Mouse (Mus musculus): ENCODE results near the gene 3110040M04Rik. TPM values are rescaled to one million over a fixed set of nuclear protein-coding genes. Genes with fewer than 3 reads are reported as not detected.

The 3110040M04Rik gene
- polyA plus RNA-seq (2012; rRNA removed; ENCODE audit: low replicate concordance): not detected in 2 replicates

GRCm38 (mm10) chr1:151203818-151204217, at the start of gene 3110040M04Rik:
TSS of gene 3110040M04Rik (plus strand) at chr1:151204121.

GRCm38 (mm10) chr1:151182266-151182665, 21.7 kb upstream of the 3110040M04Rik start, which contains the start of gene Gm47985:
TSS of gene Gm47985 (plus strand) at chr1:151182537.

GRCm38 (mm10) chr1:151192075-151192474, 11.8 kb upstream of the 3110040M04Rik start, which contains the start of gene Gm8947:
TSS of gene Gm8947 (plus strand) at chr1:151192376.

GRCm38 (mm10) chr1:151198120-151198519, 5.8 kb upstream of the 3110040M04Rik start, which contains the start of gene Gm47995:
TSS of gene Gm47995 (plus strand) at chr1:151198448.

GRCm38 (mm10) chr1:151209824-151210355, 6.0 kb downstream of the 3110040M04Rik start, which contains the start of gene Gm47996:
TSS of gene Gm47996 (plus strand) at chr1:151210131.

Other genes starting within 250 kb of the 3110040M04Rik start
- gene Hmcn1, start 210.7 kb upstream of the 3110040M04Rik start, polyA plus RNA-seq (2012; rRNA removed; ENCODE audit: low replicate concordance): 6.2 and 7.1 TPM in 2 replicates
- 0.10 TPM in 1 of 2 replicates, not detected in the other for gene Gm47985, start 21.6 kb upstream of the 3110040M04Rik start, polyA plus RNA-seq (2012; rRNA removed; ENCODE audit: low replicate concordance)
- gene Gm8947, start 11.7 kb upstream of the 3110040M04Rik start, polyA plus RNA-seq (2012; rRNA removed; ENCODE audit: low replicate concordance): not detected in 2 replicates
- gene Gm47995, start 5.7 kb upstream of the 3110040M04Rik start, polyA plus RNA-seq (2012; rRNA removed; ENCODE audit: low replicate concordance): not detected in 2 replicates
- gene Gm47996, start 6.0 kb downstream of the 3110040M04Rik start, polyA plus RNA-seq (2012; rRNA removed; ENCODE audit: low replicate concordance): not detected in 2 replicates
- 51.7 and 60.0 TPM in 2 replicates for gene Ivns1abp, start 140.4 kb downstream of the 3110040M04Rik start, polyA plus RNA-seq (2012; rRNA removed; ENCODE audit: low replicate concordance)
- gene Swt1, start 224.3 kb downstream of the 3110040M04Rik start, polyA plus RNA-seq (2012; rRNA removed; ENCODE audit: low replicate concordance): 7.1 and 10.1 TPM in 2 replicates
- 14.4 and 21.0 TPM in 2 replicates for gene Trmt1l, start 224.4 kb downstream of the 3110040M04Rik start, polyA plus RNA-seq (2012; rRNA removed; ENCODE audit: low replicate concordance)